Mouse (Mus musculus) left cerebral cortex, adult 18-20 months (tissue): ENCODE measurements around the gene Fuz. TPM values are rescaled to one million over a fixed set of nuclear protein-coding genes. Genes with fewer than 3 reads are reported as not detected.

Source experiments
- DNase-seq, 2 experiments: peaks; one replicate each; pipeline ENCODE4 v3.0.0; 2021 to 2022; ENCODE audit warnings: low spot score in 2 of 2, mixed read lengths in 1 of 2
- total RNA-seq, 2 experiments: library from RNA; stranded (reverse); gene quantifications; 2 replicates each; pipeline ENCODE4 v1.2.3; 2021

The Fuz gene
- total RNA-seq, 2 experiments from 2014 or later, result 22.2 to 24.2 TPM

DNA sequence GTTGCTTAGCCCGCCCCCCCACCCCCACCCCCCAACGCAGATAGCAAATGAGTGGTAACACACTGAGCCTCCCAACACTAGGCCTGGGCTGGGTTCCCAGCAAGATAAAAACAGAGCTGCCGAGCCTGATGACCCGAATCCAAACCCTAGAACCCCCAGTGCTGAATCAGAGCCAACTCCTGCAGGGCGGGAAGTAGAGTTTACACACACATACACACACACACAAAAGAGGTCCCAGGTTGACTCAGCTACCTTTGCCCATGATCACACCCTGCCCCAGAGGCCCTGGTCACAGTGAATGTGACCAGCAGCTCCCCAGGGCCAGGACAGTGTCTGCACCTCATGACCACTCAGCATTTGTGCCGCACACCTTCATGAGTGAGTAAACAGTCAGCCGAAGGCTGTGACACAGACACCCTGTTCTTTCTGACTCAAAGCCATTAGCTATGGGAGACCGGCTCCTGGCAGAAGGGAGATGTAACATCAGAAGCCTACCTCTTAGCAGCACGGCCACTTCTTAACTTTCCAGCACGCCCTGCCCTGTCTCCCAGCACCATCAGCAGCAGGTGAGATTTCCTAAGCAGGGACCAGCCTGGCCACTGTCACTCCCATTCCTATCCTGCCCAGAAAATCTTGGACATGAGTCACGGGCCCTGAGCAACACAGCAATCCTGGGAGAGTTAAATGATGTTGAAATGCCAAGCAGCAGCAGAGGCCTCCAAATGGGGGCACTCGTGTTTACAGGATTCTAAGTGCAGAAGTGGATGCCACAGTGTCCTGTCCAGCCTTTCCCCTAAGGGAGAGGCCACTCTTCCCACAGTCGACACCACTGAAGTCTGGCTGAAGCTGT, 7.4 kb upstream of the Fuz start:
- DNase-seq, result no peak

DNA sequence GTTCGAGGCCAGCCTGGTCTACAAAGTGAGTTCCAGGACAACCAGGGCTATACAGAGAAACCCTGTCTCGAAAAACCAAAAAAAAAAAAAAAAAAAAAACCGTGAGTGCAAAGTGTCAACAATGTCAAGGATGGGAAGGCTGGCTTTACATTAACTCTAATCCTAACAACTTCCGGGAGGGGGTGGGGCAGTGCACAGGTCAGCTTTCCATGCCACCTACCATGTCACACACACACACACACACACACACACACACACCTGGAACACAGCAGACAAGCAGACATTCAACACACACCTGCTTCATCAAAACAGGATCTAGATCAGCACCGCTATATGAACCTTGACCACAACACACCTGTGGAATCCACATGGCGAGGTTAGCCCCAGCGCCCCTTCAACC, 5.7 kb upstream of the Fuz start:
- no peak for DNase-seq

DNA sequence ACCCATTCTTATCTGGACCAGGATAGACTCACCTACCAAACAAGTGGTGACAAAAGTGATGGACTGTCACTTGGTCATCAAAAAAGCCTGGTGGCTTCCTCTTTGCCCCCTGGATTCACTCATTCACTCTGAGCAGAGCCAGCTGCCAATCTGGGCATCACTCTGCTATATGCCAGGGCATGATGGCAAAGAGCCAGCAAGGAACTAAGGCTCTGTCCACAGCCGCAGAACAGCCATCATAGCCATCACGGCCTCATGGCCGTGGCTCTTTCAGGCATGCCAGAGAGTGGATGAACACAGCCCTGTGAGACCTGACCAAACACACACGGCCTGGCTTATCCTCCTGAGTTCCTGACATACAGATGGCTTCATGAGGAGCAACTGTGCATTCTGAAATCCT, 5.1 kb upstream of the Fuz start:
- DNase-seq, result no peak

DNA sequence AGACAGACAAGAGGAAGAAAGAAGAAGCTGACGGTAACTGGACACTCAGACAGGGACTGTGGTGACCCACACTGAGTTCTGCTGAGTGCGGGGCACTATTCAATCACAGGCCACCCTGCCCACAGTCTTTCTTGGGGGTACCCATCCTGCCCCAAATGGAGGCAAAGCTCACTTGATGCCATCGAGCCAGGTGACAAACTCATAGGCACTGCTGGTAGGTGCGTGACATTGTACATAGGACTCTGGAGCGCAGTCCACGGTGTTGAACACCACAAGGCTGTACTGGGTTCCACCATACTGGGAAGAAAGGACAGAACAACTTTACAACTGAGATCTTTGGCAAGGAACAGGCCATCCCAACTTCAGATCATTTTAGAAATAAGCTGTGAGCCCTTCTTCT, 4.3 kb upstream of the Fuz start:
- DNase-seq, result no peak

DNA sequence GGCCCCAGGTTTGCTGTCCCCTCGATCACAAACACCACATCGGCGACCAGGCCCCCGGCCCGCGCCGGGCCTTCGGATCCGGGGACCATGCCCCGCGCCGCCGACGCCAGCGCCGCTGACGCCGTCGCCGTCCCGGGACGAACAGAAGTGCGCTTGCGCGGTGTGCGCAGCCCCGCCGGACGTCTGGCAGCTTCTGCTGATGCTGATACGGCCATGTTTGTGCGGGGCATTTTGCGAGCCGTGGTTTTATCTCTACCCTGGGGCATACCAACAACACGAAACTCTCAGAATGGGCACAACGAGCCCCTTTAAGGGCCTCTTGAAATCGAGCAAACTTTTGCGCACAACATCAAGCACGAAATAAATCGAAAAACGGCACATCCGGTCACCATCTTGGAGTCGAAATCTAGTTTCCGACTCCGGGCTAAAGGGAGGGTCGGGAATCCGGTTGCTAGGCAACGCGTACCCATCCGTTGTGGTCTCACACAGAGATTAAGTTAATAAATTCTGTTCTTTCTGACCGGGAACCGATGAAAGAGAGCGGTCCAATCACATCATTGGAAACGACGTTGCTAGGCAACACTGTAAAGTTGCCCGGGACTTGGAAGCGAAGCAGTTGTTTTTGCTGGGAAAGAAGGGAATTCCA, 3.5 kb upstream of the Fuz start, which contains the start of gene Med25:
TSS of gene Med25 (minus strand) at position 437 of the 646 bp plus-strand sequence.
- DNase-seq, result peak; percentile 86 to 90

DNA sequence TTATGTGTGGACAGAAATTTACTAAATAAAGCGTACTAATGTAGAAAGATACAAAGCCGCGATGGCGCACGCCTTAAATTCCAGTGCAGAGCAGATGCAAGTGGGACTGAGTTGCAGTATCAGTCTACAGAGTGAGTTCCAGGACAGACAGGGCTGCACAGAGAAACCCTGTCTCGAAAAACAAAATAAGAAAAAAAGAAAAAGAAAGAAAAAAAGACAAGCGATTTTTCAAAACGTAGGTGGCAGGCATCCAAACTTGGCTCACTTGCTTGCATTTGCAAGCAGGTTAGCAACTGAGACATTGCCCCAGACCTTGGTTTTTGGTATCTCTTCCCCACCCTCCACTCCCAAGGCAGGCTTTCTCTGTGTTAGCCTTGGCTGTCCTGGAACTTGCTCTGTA, 2.7 kb upstream of the Fuz start:
- DNase-seq, result no peak

DNA sequence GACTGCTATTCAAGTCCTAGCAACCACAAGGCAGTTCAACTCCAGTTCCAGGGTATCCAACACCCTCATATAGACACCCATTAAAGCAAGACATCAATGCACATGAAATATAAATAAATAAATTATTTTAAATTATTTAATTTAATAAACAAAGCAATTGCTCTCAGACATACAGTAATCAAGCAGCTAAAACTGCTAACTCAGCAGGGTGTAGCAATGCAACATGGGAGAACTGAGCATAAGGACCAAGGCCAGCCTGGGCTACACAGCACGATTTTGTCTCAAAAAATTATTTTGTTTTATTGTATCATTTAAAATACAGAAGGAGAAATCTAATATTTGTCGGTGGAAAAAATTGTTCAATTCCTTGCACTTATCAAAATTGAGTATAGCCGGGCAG, 1.7 kb upstream of the Fuz start:
- no peak for DNase-seq

DNA sequence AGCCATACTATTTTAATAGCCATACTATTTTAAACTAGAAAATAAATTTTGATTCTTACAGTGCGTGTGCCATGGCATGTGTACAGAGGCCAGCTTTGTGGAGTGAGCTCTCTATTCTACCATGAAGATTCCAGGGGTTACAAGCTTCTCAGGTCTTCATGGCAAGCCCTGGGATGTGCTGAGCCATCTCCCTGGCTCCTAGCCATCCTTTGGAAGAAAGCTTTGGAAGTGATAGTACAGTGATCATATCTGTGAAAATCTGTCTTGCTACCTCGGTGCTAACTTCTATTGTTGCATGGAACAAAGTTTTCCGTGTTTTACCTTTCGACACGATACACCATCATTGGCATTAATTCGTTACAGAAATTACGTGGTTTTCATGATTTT, 680 bp upstream of the Fuz start:
- no peak for DNase-seq

DNA sequence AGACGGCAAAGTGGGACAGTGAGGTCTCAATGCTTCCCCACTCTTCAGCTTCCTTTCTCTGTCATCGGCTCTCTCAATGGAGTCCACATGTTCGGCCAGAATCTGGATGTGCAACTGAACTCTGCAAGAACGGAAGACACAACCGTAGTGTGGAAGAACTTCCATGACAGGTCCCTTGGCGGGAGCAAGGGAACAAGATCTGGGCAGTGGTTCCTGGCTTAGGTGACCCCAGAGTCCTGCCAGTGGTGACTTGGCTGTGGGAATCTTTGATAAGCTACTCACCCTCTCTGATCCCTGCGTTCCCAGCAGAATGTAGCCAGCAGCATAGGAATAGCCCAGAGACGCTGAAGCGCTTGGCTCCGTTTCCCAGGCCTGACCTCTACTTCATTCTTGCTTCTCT, 620 bp downstream of the Fuz start:
- DNase-seq, result no peak

DNA sequence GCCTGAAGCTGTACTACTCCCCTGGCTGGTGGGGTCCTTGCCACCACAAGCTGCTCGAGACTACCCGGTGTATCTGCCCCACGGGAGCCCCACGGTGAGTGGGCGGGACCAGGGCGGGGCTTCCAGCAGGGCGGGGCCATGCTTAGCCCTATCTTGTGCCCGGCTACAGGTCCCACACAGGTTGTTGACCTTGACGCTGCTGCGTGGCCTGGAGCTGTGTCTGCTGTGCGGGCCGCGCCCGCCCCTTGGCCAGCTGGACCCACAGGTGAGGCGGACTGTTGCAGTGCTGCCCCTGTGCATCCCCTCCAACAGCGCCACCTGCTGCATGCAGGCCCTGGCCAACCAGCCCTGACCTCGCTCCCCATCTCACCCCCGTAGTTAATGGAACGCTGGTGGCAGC, 2.7 kb downstream of the Fuz start:
- DNase-seq, result no peak

DNA sequence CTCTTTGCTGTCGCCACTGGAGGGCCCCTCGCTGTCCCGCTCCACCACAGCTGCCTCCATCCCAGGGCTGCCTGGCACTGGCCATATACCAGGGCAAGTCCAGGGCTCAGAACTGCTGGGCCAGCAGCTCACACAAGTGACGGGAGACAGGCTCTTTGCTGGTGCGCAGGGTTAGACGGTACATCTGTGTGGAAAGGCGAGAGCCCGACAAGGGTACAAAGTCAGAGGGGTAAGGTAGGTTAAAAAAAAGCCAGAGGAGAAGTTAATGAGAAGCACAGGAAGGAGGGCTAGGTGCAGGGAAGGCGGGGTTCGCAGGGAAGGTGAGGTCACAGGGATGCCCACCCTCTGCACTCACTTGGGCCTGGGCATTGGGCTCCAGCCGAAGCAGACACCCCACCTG, 4.8 kb downstream of the Fuz start:
- DNase-seq, result no peak

DNA sequence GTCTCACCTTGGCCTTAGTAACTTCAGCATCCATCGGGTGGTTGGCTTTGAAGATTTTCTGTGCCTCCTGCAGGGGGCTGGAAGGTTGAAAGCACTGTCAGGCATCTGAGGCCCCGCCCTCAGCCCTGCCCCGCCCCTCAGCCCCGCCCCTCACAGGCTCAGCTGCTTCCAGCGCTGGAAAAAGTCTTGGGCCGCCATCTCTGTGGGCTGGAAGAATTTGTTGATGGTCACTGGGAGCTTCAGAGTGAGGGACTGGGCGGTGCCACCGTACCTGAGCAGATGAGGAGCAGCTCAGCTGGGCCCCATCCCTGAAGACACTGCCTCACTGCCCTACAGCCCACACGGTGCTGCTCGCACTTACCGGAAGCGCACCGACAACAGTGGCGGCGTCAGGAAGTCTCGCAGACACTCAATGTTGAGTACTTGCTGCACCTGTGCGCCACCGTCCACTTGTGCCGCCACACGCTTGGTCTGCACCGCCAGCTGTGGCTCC, 5.4 kb downstream of the Fuz start:
- DNase-seq, result no peak

DNA sequence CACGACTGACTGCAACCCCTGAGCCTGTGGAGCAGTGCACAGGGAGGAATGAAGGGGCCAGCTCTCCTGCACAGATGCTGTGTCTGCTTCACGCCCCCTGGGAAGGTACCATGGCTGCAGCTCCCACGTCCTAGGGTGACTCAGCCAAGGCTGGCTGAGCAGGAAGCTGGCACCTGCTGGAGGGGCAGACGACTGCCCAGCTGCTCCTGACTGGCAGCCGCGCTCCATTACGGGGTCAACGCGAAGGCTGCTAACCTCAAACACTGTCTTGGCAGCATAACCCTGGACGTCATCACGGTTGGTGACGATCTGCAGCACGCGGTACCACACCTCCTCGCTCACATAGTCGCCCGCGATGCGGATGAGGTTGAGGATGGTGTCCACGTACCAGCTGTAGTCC, 9.6 kb downstream of the Fuz start:
- DNase-seq, result peak; percentile 58 to 71

DNA sequence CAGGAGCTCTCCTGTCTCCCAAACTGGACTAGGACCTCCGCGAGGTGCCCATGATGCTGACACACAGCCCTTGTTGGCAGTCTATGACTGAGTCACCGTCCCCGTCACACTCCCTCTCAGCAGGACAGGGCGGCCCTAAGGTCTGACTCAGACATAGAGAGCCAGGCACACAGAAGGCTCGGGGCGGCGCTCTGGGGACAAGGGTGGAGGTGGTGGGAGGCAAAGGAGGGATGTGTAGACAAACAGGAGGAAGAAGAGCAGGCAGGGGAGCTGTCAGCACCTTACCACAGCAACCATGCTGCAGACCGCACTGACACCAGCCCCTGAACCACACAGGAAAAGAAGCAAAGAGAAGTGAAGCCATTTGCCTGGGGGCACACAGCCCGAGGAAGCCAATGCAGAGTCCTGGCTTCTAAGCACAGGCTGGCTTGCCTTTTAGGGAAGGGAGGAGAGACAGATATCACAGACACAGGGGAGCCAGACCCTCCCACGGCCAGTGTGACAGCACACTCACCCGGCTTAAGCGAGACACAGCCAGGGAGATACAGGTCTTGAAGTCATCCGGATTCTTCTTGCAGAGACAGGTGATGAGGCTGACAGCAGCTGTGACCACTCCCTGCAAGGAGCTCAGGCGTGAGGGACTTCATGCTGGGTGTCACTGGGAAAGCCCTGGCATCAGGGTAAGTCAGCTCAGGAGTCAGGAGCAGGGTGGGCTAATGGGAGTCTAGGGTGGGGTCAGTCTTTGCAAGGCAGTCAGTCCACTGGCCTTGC, 13.0 kb downstream of the Fuz start:
- DNase-seq, result peak; percentile 39 to 51

DNA sequence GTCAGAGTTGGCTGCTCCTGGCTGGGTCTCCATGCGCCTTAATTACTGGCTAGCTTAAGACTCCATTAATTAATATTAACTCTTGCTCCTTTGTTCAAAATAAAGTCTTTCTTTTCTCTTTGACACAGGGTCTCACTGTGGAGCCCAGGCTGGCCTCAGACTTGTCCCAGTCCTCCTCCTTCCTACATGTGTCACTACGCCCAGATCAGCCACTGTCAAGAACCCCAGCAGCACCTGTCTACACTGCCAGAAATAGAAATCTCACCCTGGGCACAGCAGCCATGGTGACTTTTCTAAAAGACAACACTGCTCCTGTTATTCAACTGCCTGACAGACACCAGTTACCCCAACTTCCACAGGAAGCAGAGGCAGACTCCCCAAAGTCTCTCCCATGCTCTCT, 18.5 kb downstream of the Fuz start:
- DNase-seq, result no peak

DNA sequence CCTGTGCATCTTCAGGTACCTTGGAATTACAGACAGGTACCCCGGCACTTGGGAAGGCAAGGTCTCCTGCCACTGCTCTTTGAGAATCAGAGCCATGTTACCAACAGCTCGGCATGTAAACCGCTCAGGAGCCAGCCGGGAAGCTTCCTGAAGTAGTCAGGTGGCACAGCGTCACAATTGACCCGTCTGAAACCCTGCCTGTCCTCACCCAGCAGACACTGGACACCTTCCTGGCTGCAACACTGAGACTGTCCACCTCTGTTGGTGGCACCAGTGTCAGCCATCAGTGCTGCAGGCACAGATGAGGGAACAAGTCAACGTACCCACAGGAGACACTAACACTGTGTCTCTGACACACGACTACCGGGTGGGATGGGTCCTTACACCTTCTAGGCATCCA, 19.4 kb downstream of the Fuz start:
- no peak for DNase-seq

DNA sequence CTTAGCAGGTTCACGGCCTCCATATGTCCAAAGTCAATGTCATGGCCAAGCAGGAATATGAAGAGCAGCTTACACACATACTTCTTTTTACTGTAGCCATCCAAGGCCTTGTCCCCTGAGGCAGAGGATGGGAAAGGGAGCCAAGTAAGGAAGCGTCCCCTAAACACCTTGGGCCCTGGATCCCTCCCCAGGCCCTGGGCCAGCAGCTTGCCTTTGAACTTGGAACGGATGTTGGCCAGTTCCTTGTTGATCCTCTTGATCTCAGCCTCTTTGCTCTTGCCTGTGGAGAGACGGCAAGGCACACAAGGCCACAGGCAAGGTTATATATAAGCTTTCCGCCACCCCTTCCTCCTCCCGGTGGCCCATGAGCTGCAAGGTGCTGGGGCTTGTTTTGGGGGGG, 20.3 kb downstream of the Fuz start:
- DNase-seq, result no peak

DNA sequence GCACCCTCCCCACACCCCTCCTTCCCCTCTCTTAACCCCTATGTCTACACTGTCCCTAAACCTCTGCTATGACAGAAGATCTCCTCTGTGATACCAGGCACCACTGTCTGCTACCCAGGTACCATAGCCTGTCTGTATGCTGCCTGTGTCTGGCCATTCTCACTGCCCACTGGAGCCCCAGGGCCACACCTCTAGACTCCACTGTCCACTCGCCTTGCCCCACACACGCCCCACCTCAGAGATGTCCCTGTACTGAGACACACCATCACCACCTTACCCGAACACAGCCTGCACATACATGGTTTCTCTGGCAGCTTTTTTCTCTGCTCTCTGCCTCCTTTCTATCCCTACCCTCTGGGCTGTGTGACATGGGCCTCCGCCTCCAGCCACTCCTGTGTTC, 21.0 kb downstream of the Fuz start:
- DNase-seq, result no peak

DNA sequence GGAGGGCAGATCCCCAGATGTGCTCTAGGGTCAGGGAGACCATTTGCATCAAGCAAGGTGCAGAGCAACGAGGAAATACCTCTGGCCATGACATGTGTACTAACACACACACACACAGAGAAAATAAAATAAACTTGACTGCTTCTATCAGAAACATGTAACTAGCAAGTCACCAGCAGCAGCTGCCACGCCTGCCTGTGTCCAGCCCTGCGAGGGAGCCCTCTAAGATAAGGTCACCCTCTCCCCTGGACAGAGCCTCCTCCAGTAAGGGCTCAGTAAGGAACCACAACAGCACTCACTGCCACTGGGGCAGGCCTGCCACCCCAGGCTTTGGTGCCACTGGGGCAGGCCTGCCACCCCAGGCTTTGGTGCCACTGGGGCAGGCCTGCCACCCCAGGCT, 22.3 kb downstream of the Fuz start:
- no peak for DNase-seq

DNA sequence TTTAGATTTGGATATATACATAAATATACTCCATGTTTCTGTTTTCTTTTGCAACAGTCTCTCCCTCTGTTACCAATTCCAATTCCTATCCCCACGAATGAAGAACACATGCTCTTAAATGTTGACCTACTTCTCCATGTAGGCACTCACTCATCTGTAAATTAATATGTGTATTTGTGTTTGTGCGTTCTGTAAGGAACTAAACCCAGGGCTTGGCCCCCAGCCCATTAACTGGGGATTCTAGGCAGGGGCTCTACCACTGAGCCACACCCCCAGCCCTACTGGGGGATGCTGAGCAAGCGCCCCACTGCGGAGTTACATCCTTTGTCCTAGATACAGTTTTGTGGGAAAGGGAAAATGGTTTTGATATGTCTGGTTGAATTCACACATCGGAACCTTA, 23.2 kb downstream of the Fuz start:
- DNase-seq, result no peak

DNA sequence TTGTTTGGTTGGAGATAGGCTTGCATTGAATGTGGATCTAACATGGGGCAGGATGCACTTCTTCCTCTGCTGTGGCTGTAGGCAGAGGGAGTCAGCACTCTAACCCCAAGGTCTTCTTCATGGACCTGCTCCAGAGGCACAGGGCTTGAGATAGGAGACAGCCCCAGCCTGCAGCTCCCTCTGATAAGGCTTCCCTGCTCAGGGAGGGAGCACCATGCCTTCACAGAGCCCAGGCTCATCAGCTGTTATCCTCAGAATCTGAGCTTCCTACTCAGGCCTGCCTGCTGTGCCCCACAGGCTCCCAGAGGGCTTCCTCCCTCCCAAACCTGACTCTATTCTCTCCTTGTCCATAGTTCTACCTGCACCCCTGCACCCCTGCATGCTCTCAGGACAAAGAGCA, 26.7 kb downstream of the Fuz start:
- no peak for DNase-seq

DNA sequence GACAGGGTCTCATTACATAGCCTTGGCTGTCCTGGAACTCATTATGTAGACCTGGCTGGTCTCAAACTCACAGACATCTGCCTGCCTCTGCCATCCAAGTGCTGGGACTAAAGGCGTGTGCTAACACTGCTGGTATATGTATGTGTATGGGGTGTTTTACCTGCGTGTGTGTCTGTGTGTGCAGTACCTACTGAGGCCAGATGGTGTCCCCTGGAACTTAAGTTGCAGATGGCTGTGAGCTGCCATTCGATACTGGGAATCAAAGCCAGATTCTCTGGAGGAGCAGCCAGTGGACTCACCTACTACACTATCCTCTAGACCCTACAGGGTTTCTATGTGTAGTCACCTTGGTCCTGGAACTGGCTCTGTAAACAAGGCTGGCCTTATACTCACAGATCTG, 29.6 kb downstream of the Fuz start:
- peak in 1 of 2 experiments; percentile 32 for DNase-seq
